Mouse (Mus musculus) kidney, embryonic 14.5 days (tissue): ENCODE results near the gene Tcea3. TPM values are rescaled to one million over a fixed set of nuclear protein-coding genes. Genes with fewer than 3 reads are reported as not detected.
A peak's percentile ranks its signal among the peaks of the same experiment; 100 is the strongest.

Experiments used
- ATAC-seq: fragments of 200-750 bp; cut with Nextera tagmentation; 2 replicates; pipeline ENCODE4 v1.8.0; 2017; ENCODE audit warnings: moderate number of reproducible peaks, mild to moderate bottlenecking, moderate TSS enrichment, moderate library complexity; ENCODE audit not compliant: low FRiP score, low TSS enrichment
- H3K27ac ChIP-seq: fragments of 300-500 bp; sonication (generic); 2 replicates; pipeline ENCODE4 v1.5.1; 2014; ENCODE audit warnings: low read depth, mild to moderate bottlenecking, low read length, moderate library complexity, mixed read lengths
- H3K27me3 ChIP-seq: fragments of 300-500 bp; sonication (generic); 2 replicates; pipeline ENCODE4 v1.6.1; 2014; ENCODE audit warnings: mild to moderate bottlenecking, low read length; ENCODE audit not compliant: control insufficient read depth, insufficient read depth
- H3K36me3 ChIP-seq: fragments of 300-500 bp; sonication (generic); 2 replicates; pipeline ENCODE4 v1.6.1; 2014; ENCODE audit warnings: low read length, mixed read lengths; ENCODE audit not compliant: control insufficient read depth, insufficient read depth
- H3K4me1 ChIP-seq: fragments of 300-500 bp; sonication (generic); 2 replicates; pipeline ENCODE4 v1.6.1; 2014; ENCODE audit warnings: low read length, mixed read lengths; ENCODE audit not compliant: control insufficient read depth, insufficient read depth
- H3K4me2 ChIP-seq: fragments of 300-500 bp; sonication (generic); replicated peaks from 2 replicates; pipeline ENCODE4 v1.6.1; 2014; ENCODE audit warnings: low read depth, mild to moderate bottlenecking, low read length
- H3K4me3 ChIP-seq: fragments of 300-500 bp; sonication (generic); 2 replicates; pipeline ENCODE4 v1.5.1; 2014; ENCODE audit warnings: mild to moderate bottlenecking, low read length
- H3K9ac ChIP-seq: fragments of 300-500 bp; sonication (generic); 2 replicates; pipeline ENCODE4 v1.6.1; 2014; ENCODE audit warnings: low read depth, mild to moderate bottlenecking, low read length, moderate library complexity
- H3K9me3 ChIP-seq: fragments of 300-500 bp; sonication (generic); 2 replicates; pipeline ENCODE4 v1.6.1; 2016; ENCODE audit warnings: low read length; ENCODE audit not compliant: control insufficient read depth
- WGBS: fragments of 180-500 bp; shearing (Covaris S2); extraction: QIAGEN DNeasy Blood & Tissue Kit; methylation state at CpG from one replicate; pipeline ENCODE4 v1.1.7; 2014; 5-methylcytosine and 5-hydroxymethylcytosine counted together
- polyA plus RNA-seq: library from polyadenylated mRNA; unstranded; fragments of >200 nt; fragmentation: Nextera tagmentation; extraction: Ambion mirVana; gene quantifications from 2 replicates; pipeline ENCODE4 v1.2.1, GENCODE M21; 2014

Gene Tcea3
- polyA plus RNA-seq, 1 experiment from 2014 or later, result 5.4 TPM

DNA sequence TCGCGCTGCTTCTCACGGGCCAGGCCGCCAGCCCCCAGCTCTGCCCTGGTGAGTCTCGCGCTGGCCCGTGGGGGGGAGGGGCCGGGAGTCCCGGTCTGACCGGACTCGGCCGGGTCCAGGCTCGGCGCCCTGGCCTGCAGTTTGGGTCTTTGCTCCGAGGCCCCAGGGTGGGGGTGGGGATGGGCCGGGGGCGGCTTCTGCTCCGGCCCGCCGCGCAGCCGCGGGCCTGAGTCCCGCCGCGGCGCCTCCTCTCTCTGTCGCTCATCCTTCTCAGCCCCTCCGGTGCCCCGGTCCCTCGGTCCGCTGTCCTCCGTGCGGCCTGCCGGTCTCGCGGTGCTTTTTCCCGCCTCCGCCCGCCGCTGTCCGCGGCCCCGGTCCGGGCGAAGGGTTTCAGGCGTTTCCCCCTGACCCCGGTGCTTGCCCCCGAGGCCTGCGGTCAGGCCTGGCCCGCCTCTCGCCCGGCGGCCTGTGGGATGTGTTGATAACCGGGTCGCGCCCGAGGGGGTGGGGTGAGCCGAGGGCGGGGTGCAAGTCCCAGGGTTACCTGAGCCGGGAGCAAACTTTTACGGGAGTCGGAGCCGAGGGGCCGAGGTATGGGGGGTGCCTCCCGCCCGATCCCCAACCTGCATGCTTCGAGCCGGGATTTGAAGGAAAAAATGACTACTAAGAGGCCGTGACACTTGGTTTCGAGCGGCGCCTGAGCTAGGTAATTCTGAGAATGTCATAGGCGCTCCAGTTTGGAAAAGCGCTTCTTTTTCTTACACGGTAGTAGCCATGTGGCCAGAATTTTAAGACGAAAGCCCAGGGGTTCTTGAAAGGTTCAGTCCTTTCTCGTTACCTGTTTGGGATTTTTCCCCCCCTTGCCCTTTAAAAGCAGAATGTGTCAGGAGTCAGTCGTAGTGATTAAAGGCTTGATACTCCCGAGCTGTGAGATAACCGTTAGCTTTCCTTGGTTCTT lies 63.8 kb downstream of the Tcea3 start:
- Histone ChIP-seq H3K27ac (peak overlapping the region; percentile 99), H3K4me1 (peaks cover 23% of the 10 kb centered on the region), H3K4me3 (peak overlapping the region; percentile 100), H3K9me3 (no peaks in the 10 kb centered on the region), H3K4me2 (peak overlapping the region; percentile 54), H3K36me3 (peaks cover 5% of the 10 kb centered on the region), H3K27me3 (no peaks in the 10 kb centered on the region), H3K9ac (peak overlapping the region; percentile 100)
- WGBS, result under 1% methylated on average over 74 of the region's 81 CpGs
- ATAC-seq, result peak; percentile 32

DNA sequence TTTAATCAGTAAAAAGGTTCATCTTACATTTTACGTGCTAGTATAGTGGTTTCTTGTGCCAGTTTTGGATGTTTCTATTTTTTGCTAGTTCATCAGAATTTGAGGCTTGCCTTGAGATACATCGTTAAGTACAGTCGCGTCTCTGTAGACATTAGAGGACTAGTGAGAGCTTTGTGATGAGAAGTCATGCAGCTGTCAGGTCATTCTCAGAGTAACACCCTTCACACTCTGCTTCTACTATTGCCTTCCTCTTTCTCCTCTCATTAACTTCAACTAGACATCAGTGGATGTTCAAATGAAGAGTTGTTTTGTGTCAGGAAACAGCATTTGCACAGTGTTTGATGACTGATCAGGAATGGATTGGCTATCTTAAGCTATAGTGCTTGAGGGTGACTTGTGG lies 65.1 kb downstream of the Tcea3 start:
- Histone ChIP-seq H3K27ac (no peak overlapping the region), H3K4me1 (peaks cover 23% of the 10 kb centered on the region), H3K9me3 (no peaks in the 10 kb centered on the region), H3K27me3 (no peaks in the 10 kb centered on the region), H3K9ac (peak overlapping the region; percentile 100; the same call in 1 of the 2 replicates), H3K36me3 (peaks cover 14% of the 10 kb centered on the region), H3K4me2 (peak overlapping the region; percentile 54), H3K4me3 (peak overlapping the region; percentile 100)
- no peak for ATAC-seq
- WGBS, result 6% methylated on average over 4 of the region's 4 CpGs

DNA sequence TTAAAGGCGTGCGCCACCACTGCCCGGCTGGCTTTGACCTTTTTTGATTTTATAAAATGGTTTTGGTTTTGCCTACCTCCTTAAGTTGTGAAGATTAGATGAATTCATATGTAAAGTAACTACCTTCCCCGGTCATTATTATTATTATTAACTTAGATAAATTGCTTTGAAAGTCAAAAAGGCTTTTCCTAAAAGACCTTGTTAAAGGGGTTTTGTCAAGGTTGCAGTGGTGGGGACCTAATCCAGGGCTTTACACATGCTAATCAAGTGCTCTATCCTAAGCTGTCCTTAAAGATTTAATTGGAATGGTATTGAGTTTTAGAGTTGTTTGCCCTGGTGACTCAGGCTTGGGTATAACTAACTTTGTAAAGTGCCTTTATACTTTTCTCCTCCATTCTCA lies 70.1 kb downstream of the Tcea3 start:
- no peak overlapping the region for H3K4me3 ChIP-seq
- no peak overlapping the region for H3K9ac ChIP-seq
- 87% methylated on average over 4 of the region's 4 CpGs for WGBS
- ATAC-seq, result no peak
- no peak overlapping the region for H3K4me2 ChIP-seq
- no peaks in the 10 kb centered on the region for H3K9me3 ChIP-seq
- no peaks in the 10 kb centered on the region for H3K27me3 ChIP-seq
- H3K36me3 ChIP-seq, result peaks cover 58% of the 10 kb centered on the region
- H3K4me1 ChIP-seq, result peaks cover 21% of the 10 kb centered on the region
- H3K27ac ChIP-seq, result no peak overlapping the region

DNA sequence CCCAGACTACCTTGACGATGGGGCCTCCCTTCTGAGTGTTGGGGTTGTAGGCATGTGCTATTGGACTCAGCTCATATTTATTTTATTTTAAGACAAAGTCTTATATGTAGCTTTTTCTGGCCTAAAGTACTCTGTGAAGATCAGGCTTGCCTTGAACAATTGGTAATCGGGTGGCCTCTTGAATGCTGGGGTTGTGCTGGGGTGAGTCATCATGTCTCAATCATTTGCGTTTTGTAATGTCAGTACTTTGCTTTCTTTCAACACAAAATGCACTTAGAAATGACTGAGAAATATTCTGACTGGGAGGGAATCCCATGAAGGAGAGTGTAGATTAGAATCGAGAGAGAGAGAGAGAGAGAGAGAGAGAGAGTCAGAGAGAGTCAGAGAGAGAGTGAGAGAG lies 72.5 kb downstream of the Tcea3 start:
- H3K4me2 ChIP-seq, result no peak overlapping the region
- 82% methylated on average over 4 of the region's 4 CpGs for WGBS
- no peak for ATAC-seq
- no peaks in the 10 kb centered on the region for H3K9me3 ChIP-seq
- H3K27ac ChIP-seq, result no peak overlapping the region
- H3K4me1 ChIP-seq, result peaks cover 1% of the 10 kb centered on the region; the same call in 1 of the 2 replicates
- H3K36me3 ChIP-seq, result peaks cover 74% of the 10 kb centered on the region
- H3K27me3 ChIP-seq, result no peaks in the 10 kb centered on the region
- no peak overlapping the region for H3K9ac ChIP-seq
- no peak overlapping the region for H3K4me3 ChIP-seq

DNA sequence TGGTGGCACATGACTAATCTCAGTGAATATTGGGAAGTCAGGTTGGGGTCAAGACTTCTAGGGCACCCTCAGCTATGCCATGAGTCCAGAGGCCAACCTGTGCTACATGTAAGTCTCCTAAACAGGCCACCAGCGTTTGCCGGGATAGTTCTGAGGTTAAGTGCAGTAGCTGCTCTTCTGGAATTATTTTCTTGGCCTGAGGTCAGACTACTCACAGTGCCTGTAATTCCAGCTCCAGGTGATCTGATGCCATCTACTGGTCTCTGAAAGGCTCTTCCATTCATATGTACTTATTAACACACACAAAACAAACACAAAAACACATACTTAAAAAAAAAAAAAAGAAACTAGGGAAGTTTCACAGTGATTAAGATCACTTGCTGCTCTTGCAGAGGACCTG lies 76.7 kb downstream of the Tcea3 start:
- H3K9me3 ChIP-seq, result no peaks in the 10 kb centered on the region
- no peak overlapping the region for H3K4me3 ChIP-seq
- no peaks in the 10 kb centered on the region for H3K27me3 ChIP-seq
- H3K4me2 ChIP-seq, result no peak overlapping the region
- ATAC-seq, result no peak
- peaks cover 71% of the 10 kb centered on the region for H3K36me3 ChIP-seq
- H3K9ac ChIP-seq, result no peak overlapping the region
- 51% methylated on average over 2 of the region's 2 CpGs for WGBS
- no peak overlapping the region for H3K27ac ChIP-seq
- H3K4me1 ChIP-seq, result no peaks in the 10 kb centered on the region

Other genes starting within 250 kb of the Tcea3 start
- 31.5 and 43.7 TPM in 2 replicates for gene Eloa, start 226.0 kb upstream of the Tcea3 start, polyA plus RNA-seq
- gene Rpl11, start 194.3 kb upstream of the Tcea3 start, polyA plus RNA-seq, result 527 and 692 TPM in 2 replicates
- 848 and 979 TPM in 2 replicates for gene Id3, start 104.2 kb upstream of the Tcea3 start, polyA plus RNA-seq
- 5.7 and 6.0 TPM in 2 replicates for gene E2f2, start 75.3 kb upstream of the Tcea3 start, polyA plus RNA-seq
- 2.0 and 3.0 TPM in 2 replicates for gene Asap3, start 41.4 kb upstream of the Tcea3 start, polyA plus RNA-seq
- 12.2 and 22.0 TPM in 2 replicates for gene Zfp46, start 37.0 kb downstream of the Tcea3 start, polyA plus RNA-seq
- gene Hnrnpr, start 63.2 kb downstream of the Tcea3 start, polyA plus RNA-seq, result 115 and 180 TPM in 2 replicates
- gene Htr1d, start 175.8 kb downstream of the Tcea3 start, polyA plus RNA-seq, result 0.47 and 0.60 TPM in 2 replicates
- 0.16 and 0.54 TPM in 2 replicates for gene 6030445D17Rik, start 214.5 kb downstream of the Tcea3 start, polyA plus RNA-seq
- 140 and 144 TPM in 2 replicates for gene Luzp1, start 222.0 kb downstream of the Tcea3 start, polyA plus RNA-seq